Mouse (Mus musculus) mature B cell (primary cell): ENCODE data around the gene Cab39.

Experiments used
- in situ Hi-C: fragments of 300-500 bp; cut with MboI; formaldehyde crosslinking; loops from 2 replicates; pipeline ENCODE4 v1.14.3; 2019

Gene Cab39

GRCm38 (mm10) chr1:85900521-85901333 lies 107.5 kb downstream of the Cab39 start:
- in situ Hi-C loops, result no loop called here
